Mouse (Mus musculus): ENCODE results near the gene Nrcam. TPM values are rescaled to one million over a fixed set of nuclear protein-coding genes. Genes with fewer than 3 reads are reported as not detected.

Nrcam gene
- total RNA-seq, 2 experiments from 2014 or later: 3.6 to 4.7 TPM

DNA sequence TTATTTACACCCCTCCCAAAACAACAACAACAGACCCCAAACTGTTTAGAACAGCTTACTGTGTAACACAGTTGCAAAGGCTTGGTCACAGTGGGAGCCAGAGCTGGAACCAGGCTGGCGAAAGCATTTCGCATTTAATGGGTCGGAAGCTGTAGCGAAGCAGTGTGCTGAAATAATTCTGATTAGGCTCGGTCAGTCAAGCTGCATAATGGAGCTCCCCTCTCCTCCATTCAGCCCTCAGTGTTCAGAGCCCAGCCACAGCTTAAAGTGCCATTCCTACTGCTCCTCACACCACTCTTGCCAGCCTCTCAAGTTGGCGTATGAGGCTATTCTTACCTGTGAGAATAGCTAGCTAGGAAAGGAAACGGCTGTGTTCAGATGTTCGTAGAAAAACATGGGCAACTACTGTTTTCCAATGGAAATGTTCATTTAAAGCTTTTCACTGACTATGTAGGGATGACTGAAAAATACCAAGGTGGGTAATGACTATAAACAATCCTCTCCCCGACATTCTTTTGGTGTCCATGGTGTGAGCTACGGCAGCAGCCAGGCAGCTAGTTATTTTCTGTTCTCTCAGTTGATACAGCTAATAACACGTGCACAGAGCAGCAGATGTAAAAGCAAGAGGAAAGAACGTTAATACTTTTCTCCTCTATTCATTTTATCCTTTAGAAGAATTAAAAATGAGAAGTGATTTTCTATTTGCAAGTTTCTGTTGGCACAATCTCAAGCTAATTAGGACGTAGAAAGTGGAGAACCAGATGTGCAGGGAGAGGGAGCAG lies 108.6 kb downstream of the Nrcam start:
- no peak for DNase-seq

DNA sequence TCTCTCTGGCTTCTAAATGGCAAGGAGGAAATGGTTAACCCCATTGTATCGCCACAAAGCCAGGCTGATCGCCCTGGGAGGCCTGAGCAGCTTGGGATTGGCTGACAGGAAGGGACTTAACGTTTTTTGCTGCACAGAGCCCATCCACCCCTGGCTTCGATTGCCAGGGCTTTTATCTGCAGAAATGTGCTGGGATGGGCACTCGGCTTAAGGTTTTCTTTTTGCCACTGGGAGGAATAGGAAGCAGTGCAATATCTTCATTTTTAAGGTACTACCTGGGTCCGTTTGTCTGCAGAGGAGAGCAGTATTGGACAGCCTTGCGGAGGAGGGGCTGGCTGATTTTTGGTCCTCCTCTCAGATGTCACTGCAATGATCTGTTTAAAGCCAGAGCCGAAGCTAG lies 110.2 kb downstream of the Nrcam start:
- DNase-seq: no peak

DNA sequence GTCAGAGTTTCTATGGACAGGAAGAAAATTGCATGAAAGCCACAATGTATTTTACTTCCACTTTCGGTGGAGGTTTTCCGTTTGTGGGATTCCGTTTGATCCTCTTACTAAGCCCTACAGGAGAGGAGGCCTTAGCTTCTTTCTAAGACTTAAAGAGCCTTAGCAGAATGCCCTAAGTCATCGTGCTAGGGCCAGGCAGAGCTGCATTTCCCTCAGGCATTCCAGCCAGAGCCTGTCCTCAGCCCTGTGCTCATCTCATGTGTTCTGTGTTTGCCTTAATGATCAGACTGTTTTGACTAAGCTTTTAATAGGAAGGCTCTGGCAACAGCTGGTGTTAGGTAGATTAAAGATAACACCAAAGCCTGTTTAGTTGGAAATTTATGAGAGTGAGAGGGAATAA lies 111.5 kb downstream of the Nrcam start:
- DNase-seq: no peak

DNA sequence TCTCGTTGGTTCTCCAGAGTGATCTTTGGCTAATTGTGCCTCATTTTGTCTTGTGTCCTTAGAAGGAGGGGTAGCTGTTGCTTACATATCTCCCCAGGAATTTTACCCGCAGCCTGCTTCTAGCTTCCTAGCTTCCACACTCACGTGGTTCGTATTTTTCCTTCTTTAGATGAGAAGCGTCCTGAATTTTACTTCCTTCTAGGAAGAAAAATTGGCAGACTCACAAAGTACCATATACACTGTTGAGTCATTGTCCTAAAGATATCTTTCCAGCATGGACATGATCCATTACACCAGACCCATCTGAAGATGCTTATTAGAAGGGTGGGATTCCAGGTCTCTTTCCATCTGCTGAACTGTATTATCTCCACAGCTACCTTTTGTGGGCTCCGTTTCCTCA lies 122.2 kb downstream of the Nrcam start:
- DNase-seq: no peak

DNA sequence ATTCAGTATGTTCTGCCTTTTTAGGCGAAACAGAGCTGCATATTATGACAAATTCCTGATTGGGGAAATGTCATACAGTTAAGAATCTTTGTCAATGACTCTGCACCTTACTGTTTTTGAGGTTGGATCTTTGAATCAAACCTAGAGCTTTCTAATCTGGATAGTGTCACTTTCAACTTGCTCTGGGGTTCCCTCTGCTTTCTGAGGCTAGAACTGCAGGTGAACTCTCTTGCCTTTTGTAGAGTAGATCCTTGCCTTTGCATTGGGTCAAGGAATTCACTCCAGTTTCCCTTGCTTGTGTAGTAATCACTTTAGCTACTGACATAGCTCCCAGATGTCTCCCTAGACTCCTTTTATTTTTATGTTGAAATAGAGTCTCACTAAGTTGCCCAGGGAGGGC lies 123.1 kb downstream of the Nrcam start:
- no peak for DNase-seq

DNA sequence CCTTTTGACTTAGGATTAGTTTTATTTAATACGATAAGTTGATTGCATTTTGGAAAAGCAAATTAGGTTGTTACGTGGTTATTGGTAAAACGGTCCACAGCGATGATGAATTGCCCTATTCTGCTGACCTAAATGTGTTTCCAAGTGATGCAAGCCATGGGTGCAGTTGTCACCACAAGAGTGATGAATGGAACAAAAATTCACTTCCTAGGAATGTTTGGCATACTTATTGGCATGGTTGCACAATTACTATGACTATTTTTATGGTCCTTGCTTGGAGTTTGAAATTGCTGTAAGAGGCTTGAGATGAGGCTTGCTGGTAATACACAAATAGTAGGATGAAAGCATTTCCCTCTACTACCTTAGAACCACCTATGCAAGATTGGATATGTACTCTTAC lies 125.1 kb downstream of the Nrcam start:
- no peak for DNase-seq

DNA sequence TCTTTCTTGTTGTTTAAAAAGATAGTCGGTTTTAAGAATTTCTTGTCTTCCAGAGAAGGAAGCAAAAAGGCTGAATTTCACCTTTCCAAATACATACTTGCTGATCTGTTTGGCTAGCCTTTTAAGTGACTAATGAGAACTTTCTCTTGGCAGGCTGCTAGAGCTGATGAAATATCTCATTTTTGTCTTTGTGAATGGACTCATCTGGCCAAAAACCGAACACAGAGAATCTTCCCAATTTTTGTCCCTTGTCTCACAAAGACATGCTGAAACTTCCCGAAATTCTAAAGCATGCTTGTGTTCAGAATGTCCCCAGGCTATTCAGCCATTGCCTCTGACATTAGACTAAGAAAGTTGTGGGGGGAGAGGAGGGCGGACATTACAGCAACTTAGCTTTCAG lies 129.3 kb downstream of the Nrcam start:
- DNase-seq: no peak

DNA sequence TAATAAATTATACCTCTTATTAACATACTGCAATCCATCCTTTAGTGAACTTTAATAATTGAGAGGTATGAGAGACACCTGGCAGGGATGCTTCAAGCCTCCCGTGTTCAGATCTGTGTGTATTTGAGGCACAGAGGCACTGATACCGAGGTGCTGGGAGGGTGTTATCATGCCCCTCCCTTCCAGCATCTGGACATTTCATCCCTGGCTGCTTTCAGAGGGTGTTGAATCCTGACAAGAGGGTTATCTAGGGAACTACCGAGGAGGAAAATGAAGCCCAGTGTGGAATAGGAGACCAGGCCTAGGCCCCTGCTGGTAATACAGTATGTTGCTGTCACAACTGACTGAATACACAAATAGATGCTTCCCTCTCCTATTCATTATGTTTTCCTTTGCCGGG lies 133.8 kb downstream of the Nrcam start:
- no peak for DNase-seq

DNA sequence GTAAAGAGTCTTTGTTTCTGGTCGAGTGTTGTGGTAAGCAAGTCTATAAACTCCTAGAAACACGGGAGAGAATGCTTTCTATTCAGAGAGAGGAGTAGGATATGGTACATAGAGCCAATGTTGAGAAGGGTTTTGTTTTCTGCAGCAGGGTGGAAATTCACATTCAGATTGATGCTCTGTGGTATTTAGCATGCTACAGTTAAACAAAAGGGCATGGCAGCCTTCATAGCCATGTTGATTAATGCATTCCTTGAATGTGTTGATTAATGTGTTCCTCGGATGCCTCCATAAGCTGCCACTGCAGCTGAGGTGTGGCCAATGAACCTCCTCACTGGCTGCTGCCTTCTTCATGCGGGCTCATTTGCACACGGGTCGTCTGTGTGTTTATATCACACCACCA lies 134.3 kb downstream of the Nrcam start:
- no peak for DNase-seq

DNA sequence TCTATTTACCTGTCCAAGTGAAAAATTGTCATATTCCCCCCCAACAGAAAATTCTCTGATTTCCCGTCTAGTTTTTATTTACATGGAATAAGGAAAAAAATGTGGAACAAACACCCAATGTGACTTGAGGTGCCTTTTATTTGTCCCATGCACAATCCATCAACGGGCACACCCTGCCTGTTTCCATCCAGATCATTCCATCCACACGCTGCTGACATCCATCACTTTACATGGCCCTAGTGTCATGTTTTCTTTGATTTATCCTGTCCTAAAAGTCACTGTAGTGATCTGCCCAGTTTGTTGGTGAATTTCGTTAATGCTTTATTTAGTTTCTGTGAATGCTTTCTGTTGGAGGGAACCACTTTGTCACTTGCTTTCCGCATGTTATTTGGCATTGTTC lies 142.4 kb downstream of the Nrcam start:
- no peak for DNase-seq

DNA sequence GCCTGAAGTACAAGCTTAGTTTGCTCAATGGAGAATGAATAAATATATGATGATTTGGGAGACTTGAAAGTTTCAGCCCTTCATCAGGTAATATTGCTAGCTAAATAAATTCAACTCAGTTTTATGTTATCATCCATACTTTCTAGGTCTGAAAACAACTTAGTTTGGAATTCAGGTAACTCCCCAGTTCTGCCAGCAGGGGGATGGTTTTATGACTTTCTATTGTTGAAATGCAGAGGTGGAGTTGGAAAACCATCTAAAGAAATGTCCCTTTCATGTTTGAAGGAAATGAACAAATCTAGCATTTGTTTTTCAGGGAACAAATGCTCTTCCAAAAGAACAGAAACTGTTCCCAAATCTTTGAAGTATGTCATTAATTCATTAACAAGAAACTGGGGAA lies 146.7 kb downstream of the Nrcam start:
- DNase-seq: no peak

DNA sequence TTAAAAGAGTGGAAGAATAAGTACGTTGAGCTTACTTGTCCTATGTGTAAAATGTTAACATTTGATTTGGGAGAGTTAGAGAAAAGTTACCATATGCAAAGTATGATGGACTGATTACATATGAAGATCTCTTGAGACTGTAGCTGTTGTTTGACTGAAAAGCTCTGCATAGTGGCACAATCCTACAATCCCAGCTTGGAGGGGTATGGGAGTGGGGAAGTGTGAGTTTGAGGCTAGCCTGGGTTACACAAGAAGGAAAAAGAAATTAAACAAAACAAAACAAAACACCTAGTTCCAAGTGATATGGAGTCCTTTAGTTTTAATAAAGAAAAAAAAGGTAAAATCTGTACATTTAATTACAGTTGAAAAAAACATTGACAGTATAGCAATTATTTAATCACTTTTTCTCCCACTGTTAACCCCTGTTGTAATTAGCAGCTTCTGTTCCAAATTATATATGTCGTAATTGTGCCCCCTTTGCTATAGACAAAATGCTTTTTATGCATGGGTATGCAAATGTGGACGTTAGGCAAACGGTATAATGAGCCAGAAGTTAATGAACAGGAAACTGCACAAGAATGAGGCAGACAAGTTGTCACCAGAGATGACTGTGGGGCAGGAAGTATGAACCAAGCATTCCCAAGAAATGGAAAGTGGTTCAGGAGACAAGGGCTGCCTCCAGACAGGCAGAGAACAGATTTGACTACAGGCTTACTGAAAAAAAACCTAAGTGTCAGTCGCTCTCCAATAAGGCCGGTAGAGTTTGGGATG lies 150.8 kb downstream of the Nrcam start:
- no peak for DNase-seq

DNA sequence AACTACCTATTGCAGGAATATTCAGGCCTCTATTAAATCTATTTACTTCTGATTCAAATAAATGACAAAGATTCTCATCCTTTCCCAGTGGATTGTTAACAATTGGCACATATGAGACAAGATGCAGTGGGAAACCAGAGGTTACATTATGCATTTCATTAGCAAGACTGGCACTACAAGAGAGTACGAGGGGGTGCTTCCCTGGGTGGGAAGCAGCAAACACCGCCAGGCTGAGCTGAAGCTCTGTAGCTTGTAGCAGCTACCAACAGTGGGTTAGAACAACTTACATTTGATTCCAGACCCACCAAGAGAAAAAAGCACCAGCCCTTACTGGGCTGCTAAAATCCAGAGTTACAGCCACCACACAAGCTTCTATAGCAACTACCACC lies 151.3 kb downstream of the Nrcam start:
- no peak for DNase-seq

DNA sequence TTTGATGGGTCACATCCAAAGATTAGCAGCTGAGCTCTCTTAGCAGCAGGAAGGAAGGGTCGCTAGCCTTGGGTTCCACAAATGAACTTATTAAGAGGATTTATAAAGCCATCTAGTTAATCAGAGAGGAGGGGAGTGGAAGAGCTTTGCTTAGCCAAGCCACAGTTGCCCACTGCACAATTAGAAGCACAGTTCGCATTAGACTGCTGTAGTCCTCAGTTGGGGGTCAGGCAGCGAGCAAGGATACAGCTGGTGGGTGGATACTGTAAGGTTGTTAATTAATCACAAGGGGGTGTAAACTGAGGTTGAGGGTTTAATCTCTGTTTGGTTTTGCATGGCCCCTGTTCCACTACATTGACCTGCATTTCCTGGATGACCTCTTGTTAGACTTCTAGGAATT lies 152.7 kb downstream of the Nrcam start:
- no peak for DNase-seq

DNA sequence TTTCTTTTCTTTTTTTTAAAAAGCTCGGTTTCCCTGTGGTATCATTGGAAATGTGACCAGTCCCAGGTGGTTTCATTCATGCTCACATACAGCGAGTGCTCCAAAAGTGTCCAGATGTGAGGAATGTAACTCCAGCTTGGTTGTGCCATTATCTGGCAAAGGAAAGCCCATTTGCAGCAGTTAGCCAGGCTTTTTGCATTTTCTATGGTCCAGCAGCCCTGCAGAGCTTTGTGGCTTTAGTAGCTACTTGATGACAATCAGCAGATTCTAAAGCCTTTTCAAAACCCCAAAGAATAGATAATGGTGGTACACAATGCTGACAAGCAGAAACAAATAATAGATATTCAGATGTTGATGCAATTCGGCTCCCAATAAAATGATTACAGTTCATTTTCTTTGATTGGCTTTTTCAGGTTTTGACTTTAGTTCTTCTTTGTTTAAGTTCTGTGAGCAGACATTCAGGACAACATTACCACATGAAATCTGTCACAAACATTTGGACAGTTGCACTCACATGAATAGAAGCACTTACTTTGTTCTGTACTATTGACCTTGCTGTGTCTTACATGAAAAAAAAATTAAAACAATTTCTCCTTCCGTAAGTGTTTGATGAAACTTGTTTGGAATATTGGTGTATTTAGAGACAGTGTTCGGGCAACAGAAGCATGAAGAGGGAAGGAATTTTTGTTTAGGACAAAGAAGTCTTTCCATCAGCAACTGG lies 164.2 kb downstream of the Nrcam start:
- no peak for DNase-seq

DNA sequence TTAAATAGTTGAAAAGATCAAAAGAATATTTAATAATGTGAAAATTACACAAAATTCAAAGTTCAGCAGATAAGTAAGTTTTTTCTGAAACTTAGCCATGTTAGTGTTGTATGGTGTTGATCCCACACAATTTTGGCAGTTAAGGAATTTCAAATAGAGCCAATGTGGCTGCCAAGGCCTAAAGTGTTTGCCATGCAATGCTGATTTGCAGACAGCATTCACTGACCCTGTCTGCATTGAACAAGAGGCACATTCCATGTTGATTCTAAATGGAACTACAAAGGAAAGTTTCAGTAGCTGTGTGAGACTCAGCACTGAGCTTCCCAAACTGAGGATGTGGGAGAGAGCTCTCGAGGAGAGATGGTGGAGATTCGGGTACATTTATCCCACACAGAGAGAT lies 169.1 kb downstream of the Nrcam start:
- DNase-seq: no peak

DNA sequence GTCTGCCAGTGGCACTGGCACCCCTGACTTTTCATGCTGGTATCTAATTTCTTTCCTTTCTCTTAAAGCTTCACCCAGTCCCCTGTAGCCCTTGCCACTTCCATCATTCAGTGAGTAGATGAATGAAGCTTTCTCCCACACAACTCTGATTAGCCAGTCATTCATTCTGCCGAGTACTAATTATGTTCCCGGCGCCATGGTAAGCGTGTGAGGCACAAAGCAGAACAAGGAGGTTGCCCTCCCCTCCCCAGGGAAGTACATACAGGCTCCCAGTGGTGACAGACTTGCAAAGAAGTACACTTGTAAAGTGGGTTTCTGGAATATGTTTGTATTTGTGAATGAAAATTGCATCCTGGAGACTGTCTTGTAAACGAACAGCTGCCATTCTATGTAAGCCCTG lies 170.2 kb downstream of the Nrcam start:
- DNase-seq: no peak

DNA sequence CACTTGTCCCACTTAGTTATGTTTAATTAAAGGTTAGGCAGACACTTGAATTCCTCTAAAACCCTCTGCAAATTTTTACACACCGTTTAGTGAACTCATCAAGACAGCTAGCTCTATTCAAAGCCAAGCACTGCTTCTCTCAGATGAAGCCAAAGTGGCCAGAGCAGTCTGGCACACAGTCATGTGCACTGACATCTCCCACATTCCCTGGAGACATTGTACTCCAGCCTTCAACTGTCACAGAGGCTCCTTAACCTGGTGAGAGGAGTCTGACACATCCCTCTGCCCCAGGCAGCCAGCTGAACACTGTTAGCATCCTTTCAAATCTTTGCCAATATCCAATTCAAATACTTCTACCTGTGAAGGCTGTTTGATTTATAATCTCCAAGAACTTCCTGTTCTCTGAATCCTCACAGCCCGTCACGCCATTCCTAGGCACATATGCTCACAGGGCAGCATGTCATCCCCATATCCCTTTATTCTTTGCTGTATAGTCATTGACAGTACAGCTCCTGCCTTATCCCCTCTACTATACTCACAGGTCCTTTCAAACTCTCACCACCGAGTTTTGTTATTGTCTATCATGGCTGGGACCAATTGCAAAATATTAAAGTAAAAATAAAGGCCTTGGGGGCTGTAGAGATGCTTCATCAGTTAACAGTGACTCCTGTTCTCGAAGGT lies 173.3 kb downstream of the Nrcam start:
- DNase-seq: no peak

DNA sequence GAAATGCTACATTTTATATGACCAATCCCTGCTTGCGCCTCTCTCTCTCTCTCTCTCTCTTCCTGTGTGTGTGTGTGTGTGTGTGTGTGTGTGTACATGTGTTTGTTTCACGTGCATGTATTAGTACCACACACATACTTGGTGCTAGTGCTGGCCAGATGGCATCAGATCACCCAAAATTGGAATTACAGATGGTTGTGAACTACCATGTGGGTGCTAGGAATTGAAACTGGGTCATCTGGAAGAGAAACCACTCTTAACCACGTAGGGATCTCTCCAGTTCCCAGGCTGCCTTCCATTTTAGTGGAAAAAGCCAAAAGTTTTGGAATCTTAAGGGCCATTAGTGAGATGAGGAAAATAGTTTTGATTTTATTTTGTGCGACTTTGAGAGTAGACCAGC lies 175.1 kb downstream of the Nrcam start:
- DNase-seq: no peak

DNA sequence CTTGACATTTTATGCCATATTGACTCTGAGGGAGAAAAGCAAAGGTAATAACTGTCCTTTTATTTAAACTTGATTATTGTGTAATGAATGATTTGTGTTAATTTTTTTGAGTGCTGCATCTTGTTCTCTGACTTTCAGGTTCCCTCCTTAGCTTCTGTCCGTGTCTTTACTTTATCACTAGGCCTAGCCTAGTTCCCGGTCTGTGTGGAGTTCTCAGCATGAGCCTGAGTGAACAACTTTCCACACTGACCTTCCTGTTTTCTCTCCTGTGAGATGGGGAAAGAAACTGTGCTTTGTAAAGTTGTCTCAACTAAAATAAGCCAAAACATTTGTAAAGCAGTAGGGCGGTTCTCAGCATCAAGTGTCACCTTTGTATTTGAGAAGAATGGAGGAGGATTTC lies 179.9 kb downstream of the Nrcam start:
- DNase-seq: no peak

DNA sequence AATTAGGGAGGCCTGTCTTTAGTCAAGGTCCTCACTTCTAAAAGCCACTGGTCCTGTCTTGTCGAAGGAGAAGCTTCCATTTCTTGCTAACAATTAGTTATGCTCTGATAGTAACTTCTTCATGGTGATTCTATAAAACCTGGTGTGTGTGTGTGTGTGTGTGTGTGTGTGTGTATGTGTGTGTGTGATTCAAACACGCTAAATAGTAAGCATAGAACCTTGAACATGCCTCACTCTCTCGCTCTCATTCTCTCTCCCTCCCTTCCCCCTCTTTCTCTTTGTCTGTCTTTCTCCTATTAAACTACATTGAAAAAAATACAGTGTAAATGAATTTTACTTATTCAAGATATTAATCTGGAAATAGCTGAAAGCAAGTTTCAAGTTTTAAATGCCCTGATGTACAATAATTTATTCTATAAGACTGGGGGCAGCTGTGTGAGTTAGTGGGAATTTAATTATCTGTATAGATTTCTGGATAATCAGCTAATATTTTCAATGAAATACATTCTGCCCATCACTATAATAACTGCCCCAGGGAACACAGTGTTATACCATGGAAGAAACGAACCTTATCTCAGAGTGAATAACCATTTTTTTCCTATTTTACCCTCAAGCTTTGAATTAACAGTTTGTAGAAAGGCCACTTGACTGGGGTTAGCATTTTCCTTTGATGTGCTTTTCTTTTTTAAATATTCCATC lies 180.9 kb downstream of the Nrcam start:
- DNase-seq: no peak

DNA sequence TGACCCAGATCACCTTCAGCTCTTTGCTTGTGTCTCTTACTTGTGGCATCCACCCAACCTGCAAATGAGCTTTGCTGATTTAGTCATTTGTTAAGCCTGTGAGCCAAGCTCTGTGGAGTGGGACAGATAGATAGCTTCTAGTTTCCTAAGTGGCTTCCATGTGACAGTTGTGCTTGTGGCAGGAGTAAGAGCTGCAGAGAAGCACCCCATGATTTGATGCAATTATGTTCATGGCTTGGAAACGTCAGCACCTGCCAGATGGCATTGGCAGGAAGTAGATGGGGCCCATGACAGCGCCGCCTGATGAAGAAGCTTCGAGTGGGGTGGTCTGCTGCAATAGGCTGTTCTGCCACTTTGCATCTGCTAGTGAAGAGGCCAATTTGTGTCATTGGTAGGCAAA lies 186.4 kb downstream of the Nrcam start:
- DNase-seq: no peak
